Mouse (Mus musculus) heart, postnatal 10 days (tissue): ENCODE measurements around the gene Sertad1. TPM values are rescaled to one million over a fixed set of nuclear protein-coding genes. Genes with fewer than 3 reads are reported as not detected.

Experiments used
- DNase-seq, 2 experiments: peaks; one replicate each; pipeline ENCODE4 v3.0.0; 2021
- intact Hi-C: fragments of 180-260 bp; cut with DNase I; formaldehyde crosslinking; loops from one replicate; pipeline ENCODE4 v1.15.1; 2025
- total RNA-seq, 2 experiments: library from RNA; stranded (reverse); gene quantifications; 2 replicates each; pipeline ENCODE4 v1.2.3; 2021

Sertad1 gene
- total RNA-seq, 2 experiments from 2014 or later: 13.1 to 13.4 TPM

DNA sequence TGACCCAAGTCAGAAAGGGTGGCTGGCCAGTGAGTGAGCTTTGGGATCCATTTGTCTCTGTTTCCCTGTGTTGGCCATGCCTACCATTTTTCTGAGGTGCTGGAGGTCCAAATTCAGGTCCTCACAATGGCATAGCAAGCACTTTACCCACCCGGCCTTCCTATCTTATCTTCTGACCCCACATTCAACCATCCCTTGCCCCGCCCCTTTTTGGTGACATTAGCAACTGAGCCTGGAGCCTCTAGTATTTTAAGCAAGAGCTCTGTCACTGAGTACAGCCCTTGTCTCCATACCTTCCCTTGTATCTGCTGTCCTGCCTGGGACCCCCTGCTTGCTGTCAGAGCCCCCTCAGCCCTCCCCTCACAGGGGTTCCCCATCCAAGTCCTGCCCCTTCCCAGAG, 48.7 kb downstream of the Sertad1 start:
- intact Hi-C loops: no loop called here
- DNase-seq: no peak

DNA sequence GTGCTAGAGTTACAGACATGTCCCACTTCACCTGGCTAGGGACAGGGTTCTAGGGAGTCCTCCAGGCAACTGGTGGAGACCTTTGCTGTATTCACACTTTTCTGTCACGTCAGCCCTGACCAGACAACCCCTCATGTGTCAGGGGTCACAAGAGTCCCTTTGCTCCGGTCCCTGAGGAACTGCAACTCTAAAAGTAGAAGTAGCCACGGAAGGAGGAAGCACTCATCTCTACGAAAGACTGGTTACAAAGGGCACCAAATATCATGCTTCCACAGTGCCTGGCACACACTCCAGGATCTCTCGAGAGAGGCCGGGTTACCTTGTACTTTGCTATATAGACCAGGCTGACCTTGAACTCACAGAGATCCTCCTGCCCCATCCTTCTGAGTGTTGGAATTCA, 49.9 kb downstream of the Sertad1 start:
- intact Hi-C loops: no loop called here
- no peak for DNase-seq

DNA sequence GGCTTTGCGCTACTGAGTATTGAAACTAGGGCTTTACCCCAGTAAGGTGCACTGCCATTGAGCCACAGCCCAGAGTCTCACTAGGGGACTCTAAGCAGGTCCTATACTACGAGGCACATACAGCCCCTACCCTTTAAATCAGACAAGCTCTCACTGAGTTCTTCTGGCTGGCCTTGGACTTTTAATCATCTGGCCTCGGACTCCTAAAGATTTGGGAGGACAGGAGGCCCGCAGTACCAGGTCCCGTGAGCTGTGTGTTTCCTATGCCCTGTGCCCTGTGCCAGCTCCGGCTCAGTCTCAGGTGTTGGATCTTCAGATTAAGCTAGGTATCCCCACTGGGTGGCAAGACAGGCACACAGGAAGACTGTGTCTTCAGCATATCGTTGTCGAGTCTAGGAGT, 51.3 kb downstream of the Sertad1 start:
- DNase-seq: no peak
- intact Hi-C loops: no loop called here

DNA sequence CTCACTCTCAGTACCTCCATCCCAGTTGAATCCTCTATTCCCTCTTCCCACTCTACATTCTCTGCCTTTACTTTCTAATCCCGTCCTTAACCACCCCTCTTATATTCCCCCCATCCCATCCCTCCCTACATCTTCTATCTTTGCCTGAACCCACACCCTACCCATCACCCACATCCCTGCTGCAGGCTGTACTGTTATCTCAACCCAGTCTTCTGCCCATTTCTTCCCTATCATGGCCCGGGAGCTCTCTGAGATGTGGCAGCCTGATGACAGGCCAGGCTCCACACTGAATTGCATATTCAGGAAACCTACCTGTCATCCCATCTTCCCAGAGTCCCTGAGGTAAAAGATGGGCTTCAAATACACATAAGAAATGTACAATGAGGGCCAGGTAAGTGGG, 52.1 kb downstream of the Sertad1 start:
- DNase-seq: no peak
- intact Hi-C loops: no loop called here

Other genes with a start within 250 kb of the Sertad1 start
- 10 to 100 TPM; 10.7 to 13.8 TPM for gene Numbl, start 228.5 kb upstream of the Sertad1 start, total RNA-seq
- gene Ltbp4, start 149.2 kb upstream of the Sertad1 start, total RNA-seq: 100 to 1,000 TPM; 387 to 393 TPM
- gene Shkbp1, start 130.9 kb upstream of the Sertad1 start, total RNA-seq: 10 to 100 TPM; 13.8 to 17.5 TPM
- under 1 TPM in 1 of 2 experiments, not detected in 1; 0.99 TPM for gene Gm20479, start 129.5 kb upstream of the Sertad1 start, total RNA-seq
- gene Sptbn4, start 39.2 kb upstream of the Sertad1 start, total RNA-seq: under 1 TPM; 0.74 to 0.87 TPM
- gene Blvrb, start 38.9 kb upstream of the Sertad1 start, total RNA-seq: 10 to 100 TPM; 38.2 to 40.8 TPM
- 10 to 100 TPM in 1 of 2 experiments, 1 to 10 TPM in 1; 9.1 to 10.4 TPM for gene Sertad3, start 13.1 kb upstream of the Sertad1 start, total RNA-seq
- gene Prx, start 12.4 kb downstream of the Sertad1 start, total RNA-seq: 1 to 10 TPM; 3.1 to 3.6 TPM
- under 1 TPM; 0.31 to 0.55 TPM for gene Hipk4, start 36.4 kb downstream of the Sertad1 start, total RNA-seq
- gene Pld3, start 66.3 kb downstream of the Sertad1 start, total RNA-seq: 10 to 100 TPM; 32.5 to 35.1 TPM
- 10 to 100 TPM; 60.3 to 65.0 TPM for gene 2310022A10Rik, start 66.3 kb downstream of the Sertad1 start, total RNA-seq
- 100 to 1,000 TPM; 171 to 174 TPM for gene Akt2, start 104.6 kb downstream of the Sertad1 start, total RNA-seq
- gene Ttc9b, start 167.0 kb downstream of the Sertad1 start, total RNA-seq: not detected
- 10 to 100 TPM; 18.1 to 18.9 TPM for gene Map3k10, start 187.7 kb downstream of the Sertad1 start, total RNA-seq
- under 1 TPM; 0.62 to 0.69 TPM for gene Zfp607b, start 202.4 kb downstream of the Sertad1 start, total RNA-seq
- 10 to 100 TPM in 1 of 2 experiments, 1 to 10 TPM in 1; 7.4 to 11.2 TPM for gene Zfp60, start 244.5 kb downstream of the Sertad1 start, total RNA-seq